Mouse (Mus musculus) lung, postnatal 0 days (tissue): ENCODE measurements at regions not wholly inside any gene's neighbourhood (a gene's known extent, or its start where the extent isn't known, plus 50 kb on each side); places are given as distances from the start of the nearest gene placed in this dataset.

Experiments
- ATAC-seq: fragments of 200-750 bp; cut with Nextera tagmentation; 2 replicates; pipeline ENCODE4 v1.8.0; 2017; ENCODE audit warnings: moderate library complexity
- DNase-seq: peaks from one replicate; pipeline ENCODE4 v3.0.0-alpha.2; 2016; ENCODE audit warnings: low spot score
- H3K27ac ChIP-seq: fragments of 300-500 bp; sonication (generic); 2 replicates; pipeline ENCODE4 v1.5.1; 2014; ENCODE audit warnings: antibody characterized with exemption, mild to moderate bottlenecking, low read length, mixed read lengths
- H3K27me3 ChIP-seq: fragments of 300-500 bp; sonication (generic); replicated peaks from 2 replicates; pipeline ENCODE4 v1.6.1; 2014; ENCODE audit warnings: low read length, mixed read lengths; ENCODE audit not compliant: insufficient read depth
- H3K36me3 ChIP-seq: fragments of 300-500 bp; sonication (generic); 2 replicates; pipeline ENCODE4 v1.6.1; 2014; ENCODE audit warnings: low read length, mixed read lengths; ENCODE audit not compliant: insufficient read depth
- H3K4me1 ChIP-seq: fragments of 300-500 bp; sonication (generic); 2 replicates; pipeline ENCODE4 v1.6.1; 2014; ENCODE audit warnings: antibody characterized with exemption, low read depth, low read length, mixed read lengths; ENCODE audit not compliant: insufficient read depth
- H3K4me2 ChIP-seq: fragments of 300-500 bp; sonication (generic); replicated peaks from 2 replicates; pipeline ENCODE4 v1.6.1; 2014; ENCODE audit warnings: low read depth, mild to moderate bottlenecking, low read length, moderate library complexity, mixed read lengths
- H3K4me3 ChIP-seq: fragments of 300-500 bp; sonication (generic); 2 replicates; pipeline ENCODE4 v1.5.1; 2014; ENCODE audit warnings: low read depth, low read length
- H3K9ac ChIP-seq: fragments of 300-500 bp; sonication (generic); replicated peaks from 2 replicates; pipeline ENCODE4 v1.6.1; 2014; ENCODE audit warnings: low read depth, mild to moderate bottlenecking
- H3K9me3 ChIP-seq: fragments of 300-500 bp; sonication (generic); 2 replicates; pipeline ENCODE4 v1.6.1; 2016; ENCODE audit warnings: low read length, mixed read lengths
- CTCF ChIP-seq: IDR thresholded peaks from 2 replicates; pipeline ENCODE4 v1.5.1; 2016; ENCODE audit warnings: antibody characterized with exemption, mild to moderate bottlenecking
- EP300 ChIP-seq: IDR thresholded peaks from 2 replicates; pipeline ENCODE4 v1.6.1; 2016; ENCODE audit warnings: antibody characterized with exemption, mild to moderate bottlenecking, control low read depth
- WGBS: fragments of 180-500 bp; shearing (Covaris S2); extraction: QIAGEN DNeasy Blood & Tissue Kit; methylation state at CpG from one replicate; pipeline ENCODE4 v1.1.7; 2014; 5-methylcytosine and 5-hydroxymethylcytosine counted together

DNA sequence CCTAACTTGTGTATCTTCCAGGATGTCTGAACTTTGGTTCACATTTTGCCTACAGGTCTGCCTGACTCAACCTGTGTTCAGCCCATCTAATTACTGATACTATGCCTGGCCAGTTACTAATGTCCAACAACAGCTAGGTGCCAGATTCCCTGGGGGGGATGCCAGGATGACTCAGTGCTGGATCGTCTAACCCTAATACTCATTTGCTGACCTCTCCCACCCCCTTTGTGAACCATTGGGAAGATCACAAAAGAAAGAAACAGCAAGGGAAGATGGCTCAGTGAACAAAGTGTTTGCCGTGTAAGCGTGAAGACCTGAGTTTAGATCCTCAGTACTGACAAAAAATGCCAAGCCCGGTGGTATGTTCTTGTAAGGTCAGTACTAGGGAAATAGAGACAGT lies 81.7 kb downstream of the Insig2 start:
- Histone ChIP-seq H3K9ac (no peak overlapping the region), H3K4me3 (no peak overlapping the region), H3K4me2 (no peak overlapping the region), H3K9me3 (no peaks in the 10 kb centered on the region), H3K27me3 (no peaks in the 10 kb centered on the region), H3K27ac (no peak overlapping the region), H3K4me1 (no peaks in the 10 kb centered on the region), H3K36me3 (no peaks in the 10 kb centered on the region)
- DNase-seq (no peak), ATAC-seq (no peak)
- WGBS: 84% methylated on average over 4 of the region's 4 CpGs
- TF ChIP-seq CTCF (no peak), EP300 (no peak)

- Histone ChIP-seq H3K27ac (no peak overlapping the region), H3K27me3 (no peaks in the 10 kb centered on the region), H3K9ac (no peak overlapping the region), H3K9me3 (no peaks in the 10 kb centered on the region), H3K4me2 (no peak overlapping the region), H3K4me3 (no peak overlapping the region), H3K4me1 (no peaks in the 10 kb centered on the region), H3K36me3 (no peaks in the 10 kb centered on the region)
- DNase-seq: no peak
- TF ChIP-seq CTCF: no peak
- TF ChIP-seq EP300: no peak
- ATAC-seq: no peak
- 83% methylated on average over 7 of the region's 7 CpGs for WGBS
Observed at GRCm38 (mm10) chr1:121252056-121252455, 80.3 kb downstream of the Insig2 start.

DNA sequence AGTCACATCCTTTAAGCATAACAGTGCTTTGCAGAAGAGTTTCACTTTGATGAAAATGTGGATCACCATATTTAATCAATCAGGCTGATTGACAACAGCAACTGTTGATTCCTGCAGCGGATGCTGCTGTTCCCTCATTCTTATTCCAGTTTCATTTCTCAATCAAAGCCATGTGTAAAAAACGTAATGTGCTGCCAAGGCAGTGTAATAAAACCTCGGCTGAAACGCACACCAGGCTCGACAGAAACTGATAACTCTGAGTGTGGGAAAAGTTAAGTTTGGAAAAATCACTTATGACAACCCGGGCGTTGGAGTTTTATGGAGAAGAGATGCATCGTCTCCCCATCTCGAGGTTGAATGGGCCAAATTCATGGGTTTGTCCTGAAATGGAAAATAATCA lies 78.2 kb downstream of the Insig2 start:
- no peaks in the 10 kb centered on the region for H3K9me3 ChIP-seq
- H3K4me2 ChIP-seq: no peak overlapping the region
- no peak for ATAC-seq
- no peaks in the 10 kb centered on the region for H3K4me1 ChIP-seq
- no peaks in the 10 kb centered on the region for H3K27me3 ChIP-seq
- H3K9ac ChIP-seq: no peak overlapping the region
- 67% methylated on average over 9 of the region's 9 CpGs for WGBS
- H3K4me3 ChIP-seq: no peak overlapping the region
- DNase-seq: no peak
- no peaks in the 10 kb centered on the region for H3K36me3 ChIP-seq
- H3K27ac ChIP-seq: no peak overlapping the region
- TF ChIP-seq CTCF (no peak), EP300 (no peak)
